Mouse (Mus musculus) megakaryocyte, embryonic 14.5 days (primary cell): ENCODE measurements around the gene Usp46. TPM values are rescaled to one million over a fixed set of nuclear protein-coding genes. Genes with fewer than 3 reads are reported as not detected.

ENCODE experiments used
- H3K27me3 ChIP-seq: replicated peaks from 2 replicates; pipeline ENCODE3; 2012; ENCODE audit warnings: inconsistent platforms
- H3K36me3 ChIP-seq: replicated peaks from 2 replicates; pipeline ENCODE3; 2012; ENCODE audit warnings: low read length, inconsistent platforms, mixed read lengths
- H3K4me1 ChIP-seq: 2 replicates; pipeline ENCODE4 v1.6.1; 2012; ENCODE audit warnings: inconsistent platforms
- H3K4me3 ChIP-seq: replicated peaks from 2 replicates; pipeline ENCODE3; 2012; ENCODE audit warnings: moderate library complexity, mild to moderate bottlenecking, inconsistent platforms
- H3K9me3 ChIP-seq: 2 replicates; pipeline ENCODE4 v1.6.1; 2012; ENCODE audit warnings: inconsistent platforms
- FLI1 ChIP-seq: IDR thresholded peaks from 2 replicates; pipeline ENCODE4 v1.6.1; 2012; ENCODE audit warnings: low read length, inconsistent platforms, mixed read lengths
- GATA1 ChIP-seq: IDR thresholded peaks from 3 replicates; pipeline ENCODE4 v1.6.1; 2012; ENCODE audit warnings: mixed read lengths, low read length, inconsistent platforms, borderline replicate concordance
- polyA plus RNA-seq: library from polyadenylated mRNA; stranded (reverse); fragments of >175 nt; gene quantifications from 2 replicates; pipeline ENCODE4 v1.2.3, GENCODE M21; 2012; ENCODE audit warnings: low replicate concordance; ENCODE audit not compliant: insufficient read depth

The Usp46 gene
- polyA plus RNA-seq, 1 experiment: 1.5 TPM

DNA sequence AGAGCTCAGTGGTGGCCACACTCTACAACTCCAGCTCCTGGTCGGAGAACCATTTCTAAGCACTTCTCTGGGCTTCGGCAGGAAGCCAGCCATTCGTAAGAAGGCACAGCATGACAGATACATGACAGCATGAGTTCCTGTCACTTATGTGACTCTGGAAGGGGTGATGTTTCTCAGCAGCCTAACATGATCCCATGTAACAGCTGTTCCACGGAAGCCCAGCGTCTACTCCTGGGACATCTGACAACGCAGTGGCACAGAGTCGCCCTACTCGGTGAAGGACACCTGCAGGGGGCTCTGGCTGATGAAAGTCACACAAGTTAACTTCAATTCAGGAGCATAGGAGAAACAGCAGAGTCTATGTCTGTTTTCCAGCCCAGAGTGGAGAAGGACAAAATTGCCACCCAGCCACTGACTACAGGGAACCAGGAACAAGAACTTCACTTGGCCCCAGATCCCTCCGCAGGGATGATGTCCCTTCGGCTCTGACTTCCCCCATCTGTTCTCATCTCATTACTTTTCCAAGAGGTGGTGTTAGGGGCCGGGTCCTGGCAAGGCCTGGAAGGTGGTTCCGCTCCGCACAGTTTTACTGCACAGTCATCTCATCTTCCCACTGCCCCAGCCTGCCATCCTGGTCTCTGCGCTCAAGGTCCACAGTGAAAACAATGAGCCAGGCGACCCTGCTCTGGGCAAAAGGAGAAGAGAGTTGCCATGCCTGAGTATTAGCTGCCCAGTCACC is 15.9 kb downstream of the Usp46 start:
- no peaks in the 10 kb centered on the region for H3K9me3 ChIP-seq
- H3K27me3 ChIP-seq: no peaks in the 10 kb centered on the region
- H3K4me3 ChIP-seq: no peak overlapping the region
- TF ChIP-seq GATA1 (no peak), FLI1 (no peak)
- H3K36me3 ChIP-seq: peaks cover 84% of the 10 kb centered on the region
- H3K4me1 ChIP-seq: peaks cover 72% of the 10 kb centered on the region

DNA sequence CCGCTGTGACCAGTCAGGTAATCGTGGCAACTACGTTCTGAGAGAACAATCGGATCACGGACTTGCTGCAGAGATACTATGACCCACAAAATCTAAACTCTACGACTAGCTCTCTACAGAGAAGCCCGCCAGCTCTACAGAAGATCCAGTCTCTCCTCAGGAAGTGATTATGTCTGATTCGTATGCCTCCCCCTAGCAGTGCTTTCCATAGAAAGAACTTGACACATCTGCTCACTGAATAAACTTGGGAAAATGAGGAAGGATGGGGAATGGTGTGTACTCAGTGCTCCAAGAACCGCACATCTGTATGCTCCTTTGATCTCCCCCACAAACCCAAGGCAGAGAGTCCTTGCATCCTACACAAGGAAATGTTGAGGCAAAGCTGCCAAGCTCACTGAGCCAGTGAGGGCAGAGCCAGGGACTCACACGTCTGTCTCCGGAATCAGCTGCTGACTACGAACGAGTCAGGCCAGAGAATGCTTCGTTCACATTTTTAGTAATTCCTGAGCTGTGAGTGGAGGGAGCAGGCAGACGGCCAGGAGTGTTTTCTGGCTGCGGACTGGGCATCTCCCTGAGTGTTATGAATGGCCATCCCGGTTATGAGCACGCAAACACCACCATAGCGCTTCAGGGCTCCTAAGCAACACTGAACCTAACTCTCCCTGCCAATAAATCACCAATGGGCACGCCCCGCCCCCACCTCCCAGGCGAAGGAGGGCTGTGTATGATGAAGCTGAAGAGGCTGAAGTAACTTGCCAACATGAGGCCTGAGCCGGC is 16.6 kb downstream of the Usp46 start:
- no peaks in the 10 kb centered on the region for H3K27me3 ChIP-seq
- peaks cover 75% of the 10 kb centered on the region for H3K4me1 ChIP-seq
- no peak for TF ChIP-seq FLI1
- TF ChIP-seq GATA1: no peak
- H3K9me3 ChIP-seq: no peaks in the 10 kb centered on the region
- peaks cover 87% of the 10 kb centered on the region for H3K36me3 ChIP-seq
- no peak overlapping the region for H3K4me3 ChIP-seq

DNA sequence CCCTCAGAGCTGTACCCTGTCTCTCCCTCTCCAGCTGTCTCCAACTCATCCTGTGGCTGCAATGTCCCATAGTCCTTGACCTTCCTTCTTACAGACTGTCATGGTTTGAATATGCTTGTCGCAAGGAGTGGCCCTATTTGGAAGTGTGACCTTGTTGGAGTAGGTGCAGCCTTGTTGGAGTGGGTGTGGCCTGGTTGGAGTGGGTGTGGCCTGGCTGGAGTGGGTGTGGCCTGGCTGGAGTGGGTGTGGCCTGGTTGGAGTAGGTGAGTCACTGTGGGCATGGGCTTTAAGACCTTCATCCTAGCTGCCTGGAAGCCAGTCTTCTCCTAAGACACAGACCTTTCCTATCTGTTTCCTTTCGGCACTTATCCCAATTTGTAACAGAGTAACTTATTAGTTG is 17.3 kb downstream of the Usp46 start:
- H3K9me3 ChIP-seq: no peaks in the 10 kb centered on the region
- H3K4me1 ChIP-seq: peaks cover 75% of the 10 kb centered on the region
- peaks cover 88% of the 10 kb centered on the region for H3K36me3 ChIP-seq
- no peaks in the 10 kb centered on the region for H3K27me3 ChIP-seq
- H3K4me3 ChIP-seq: no peak overlapping the region
- TF ChIP-seq GATA1: no peak
- no peak for TF ChIP-seq FLI1

DNA sequence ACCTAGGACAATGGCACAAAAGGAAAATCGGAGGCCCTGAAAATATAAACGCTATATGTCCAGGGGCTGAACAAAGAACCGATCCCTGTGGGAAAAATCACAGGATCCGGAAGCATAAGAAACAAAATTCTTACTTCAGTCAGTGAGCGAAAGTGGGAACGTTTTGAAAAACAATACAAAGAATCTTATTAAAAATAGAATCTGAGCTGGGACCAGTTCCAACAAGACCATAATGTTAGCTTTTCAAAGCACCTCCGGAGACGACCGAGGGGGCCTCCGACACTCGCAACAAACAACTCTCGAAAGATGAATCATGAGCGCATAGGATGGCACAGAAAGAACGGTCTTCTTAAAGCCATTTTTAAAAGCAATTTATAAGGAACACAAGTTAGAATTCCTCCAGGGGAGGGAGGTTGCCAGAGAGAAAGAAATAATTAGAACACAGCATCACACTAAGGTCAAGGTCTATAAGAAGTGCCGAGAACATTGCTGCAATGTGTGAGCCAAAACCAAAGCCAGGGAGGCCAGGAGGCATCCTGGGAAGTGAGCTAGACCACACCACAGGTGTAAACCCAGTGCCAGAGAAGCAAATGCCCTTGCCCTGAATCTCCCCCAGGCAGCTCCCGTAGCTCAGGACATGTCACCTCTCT is 19.3 kb downstream of the Usp46 start:
- Histone ChIP-seq H3K36me3 (peaks cover 76% of the 10 kb centered on the region), H3K9me3 (no peaks in the 10 kb centered on the region), H3K27me3 (no peaks in the 10 kb centered on the region), H3K4me1 (peaks cover 79% of the 10 kb centered on the region), H3K4me3 (no peak overlapping the region)
- TF ChIP-seq FLI1 (no peak), GATA1 (no peak)

DNA sequence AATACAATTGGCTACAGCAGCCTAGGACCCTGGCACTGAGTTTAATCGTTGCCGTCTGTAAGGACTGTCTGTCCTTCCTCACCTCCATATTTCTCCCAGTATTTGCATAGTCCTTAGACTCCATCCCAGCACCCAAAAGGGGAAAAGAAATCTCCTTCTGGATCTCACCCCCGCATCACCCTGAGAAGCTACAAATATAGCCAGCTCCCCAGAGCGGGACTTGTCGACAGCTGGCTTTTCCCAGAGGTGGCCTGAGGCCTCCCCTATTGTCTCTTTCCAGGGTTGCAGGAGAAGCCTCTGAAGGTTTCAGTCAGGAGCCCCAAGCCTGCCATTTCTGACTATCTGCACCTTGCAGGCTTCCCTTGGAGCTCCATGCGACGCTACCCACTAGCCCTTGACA is 23.6 kb downstream of the Usp46 start:
- peaks cover 61% of the 10 kb centered on the region for H3K36me3 ChIP-seq
- H3K9me3 ChIP-seq: no peaks in the 10 kb centered on the region

DNA sequence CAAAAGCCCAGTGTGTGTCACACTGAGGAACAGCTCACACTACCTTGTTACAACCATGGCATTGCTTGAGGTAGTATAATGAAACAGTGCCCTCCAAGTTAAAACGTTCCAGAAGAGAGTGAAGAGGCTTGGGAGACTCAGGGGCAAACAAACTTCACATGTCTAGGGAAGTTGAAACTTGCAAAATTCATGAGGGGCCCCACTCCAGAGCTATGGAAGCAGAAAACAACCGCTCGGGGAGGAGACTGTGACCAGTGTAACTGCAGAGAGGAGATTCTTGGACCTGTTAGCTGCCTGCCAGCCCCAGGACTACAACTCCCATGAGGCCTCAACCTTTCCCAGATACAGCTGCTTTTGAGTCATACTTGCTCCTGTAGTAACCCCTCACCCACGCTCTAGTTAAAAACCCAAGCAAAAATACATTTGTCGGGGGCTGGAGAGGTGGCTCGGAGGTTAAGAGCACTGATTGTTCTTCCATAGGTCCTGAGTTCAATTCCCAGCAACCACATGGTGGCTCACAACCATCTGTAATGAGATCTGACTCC is 25.4 kb downstream of the Usp46 start:
- Histone ChIP-seq H3K27me3 (no peaks in the 10 kb centered on the region), H3K36me3 (peaks cover 60% of the 10 kb centered on the region), H3K4me3 (no peak overlapping the region), H3K4me1 (peaks cover 80% of the 10 kb centered on the region), H3K9me3 (no peaks in the 10 kb centered on the region)
- TF ChIP-seq GATA1 (no peak), FLI1 (no peak)

More for the DNA sequence above, 23.6 kb downstream of the Usp46 start:
- TF ChIP-seq FLI1 (no peak), GATA1 (no peak)
- Histone ChIP-seq H3K27me3 (no peaks in the 10 kb centered on the region), H3K4me1 (peaks cover 74% of the 10 kb centered on the region), H3K4me3 (no peak overlapping the region)

DNA sequence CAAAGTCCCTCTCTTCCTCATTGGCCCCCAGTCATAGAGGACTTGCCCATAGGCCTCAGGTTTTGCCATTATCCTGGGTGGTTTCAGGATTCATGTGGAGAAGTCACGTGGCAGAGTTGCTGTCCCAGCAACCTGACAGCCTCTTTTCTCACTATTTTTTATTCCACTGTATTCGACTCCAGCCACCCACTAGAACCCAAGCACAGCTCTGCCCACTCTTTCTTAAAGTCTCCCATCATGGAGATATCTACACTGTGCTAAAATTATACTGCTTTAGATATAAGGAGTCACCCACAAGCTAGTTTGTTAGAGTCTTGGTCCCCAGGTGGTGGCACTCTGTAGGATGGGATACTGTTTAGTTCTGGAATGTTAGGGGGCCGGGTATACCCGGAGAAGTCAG is 27.7 kb downstream of the Usp46 start:
- Histone ChIP-seq H3K27me3 (no peaks in the 10 kb centered on the region), H3K4me3 (no peak overlapping the region), H3K9me3 (0 out of 2 replicates have a peak, but pooled peaks cover 4% of the 10 kb centered on the region), H3K36me3 (peaks cover 65% of the 10 kb centered on the region), H3K4me1 (peaks cover 67% of the 10 kb centered on the region)
- no peak for TF ChIP-seq FLI1
- TF ChIP-seq GATA1: no peak

DNA sequence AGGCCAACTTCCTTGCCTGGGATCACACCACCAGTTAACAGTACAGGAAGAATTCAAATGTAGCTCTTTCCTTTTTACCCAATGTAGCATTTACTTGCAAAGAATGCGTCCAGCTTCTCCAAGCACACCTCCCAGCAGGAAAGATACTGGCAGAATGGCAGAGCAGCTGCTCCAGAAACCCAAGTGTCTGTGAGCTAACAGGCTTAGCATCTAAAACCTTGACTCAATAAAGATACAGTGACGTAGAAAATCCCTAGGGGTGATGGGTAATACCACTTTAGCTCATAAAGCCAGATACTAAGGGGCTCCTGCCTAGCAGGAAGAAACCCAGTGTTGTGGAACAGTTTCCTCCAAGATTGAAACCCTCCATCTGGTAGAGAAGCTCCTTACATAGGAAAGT is 32.8 kb downstream of the Usp46 start:
- 0 out of 2 replicates have a peak, but pooled peaks cover 4% of the 10 kb centered on the region for H3K9me3 ChIP-seq
- no peak overlapping the region for H3K4me3 ChIP-seq
- H3K27me3 ChIP-seq: no peaks in the 10 kb centered on the region
- H3K36me3 ChIP-seq: peaks cover 91% of the 10 kb centered on the region
- no peak for TF ChIP-seq FLI1
- peaks cover 30% of the 10 kb centered on the region for H3K4me1 ChIP-seq

DNA sequence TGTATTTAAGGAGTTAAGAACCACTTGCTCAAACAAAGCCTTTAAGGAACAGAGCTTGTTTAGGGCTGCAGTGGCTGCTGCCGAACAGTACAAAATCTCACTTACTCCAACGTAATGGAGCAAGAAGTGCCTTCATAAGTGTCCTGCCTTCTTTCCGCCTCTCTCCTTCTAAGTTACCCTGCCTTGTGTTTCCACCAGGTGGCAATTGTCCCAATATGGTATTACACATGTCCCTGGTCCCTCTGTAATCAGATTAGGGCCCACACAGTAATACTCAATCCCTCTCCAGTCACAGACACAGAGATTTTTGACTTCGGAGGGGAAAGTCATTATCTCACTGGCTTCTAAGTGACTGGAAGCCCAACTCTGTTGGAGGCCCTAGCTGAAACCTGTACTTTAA is 34.1 kb downstream of the Usp46 start:
- no peaks in the 10 kb centered on the region for H3K27me3 ChIP-seq
- 0 out of 2 replicates have a peak, but pooled peaks cover 4% of the 10 kb centered on the region for H3K9me3 ChIP-seq
- H3K4me3 ChIP-seq: no peak overlapping the region
- TF ChIP-seq GATA1 (no peak), FLI1 (no peak)
- peaks cover 18% of the 10 kb centered on the region for H3K4me1 ChIP-seq
- H3K36me3 ChIP-seq: peaks cover 92% of the 10 kb centered on the region

DNA sequence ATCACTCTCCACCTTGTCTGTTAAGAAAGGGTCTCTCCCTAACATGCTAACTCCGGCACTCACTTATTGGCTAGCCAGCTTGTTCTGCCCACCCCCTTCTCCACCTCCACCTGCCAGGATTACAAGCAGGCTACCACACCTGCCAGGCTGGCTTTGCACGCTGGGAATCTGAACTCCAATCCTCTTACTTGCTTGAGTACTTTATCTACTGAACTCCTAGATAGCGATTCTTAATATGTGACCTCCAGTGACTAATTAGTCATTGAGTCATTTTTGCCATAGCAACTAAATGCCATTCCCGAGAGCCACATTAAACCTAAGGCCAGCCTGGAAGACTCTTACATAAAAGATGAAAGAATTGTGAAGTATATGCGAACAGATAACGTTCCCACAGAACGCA is 38.4 kb downstream of the Usp46 start:
- H3K4me1 ChIP-seq: peaks cover 13% of the 10 kb centered on the region
- TF ChIP-seq FLI1: no peak
- TF ChIP-seq GATA1: no peak
- no peaks in the 10 kb centered on the region for H3K9me3 ChIP-seq
- H3K27me3 ChIP-seq: no peaks in the 10 kb centered on the region
- no peak overlapping the region for H3K4me3 ChIP-seq
- H3K36me3 ChIP-seq: peaks cover 92% of the 10 kb centered on the region
